Mouse (Mus musculus) midbrain, embryonic 14.5 days (tissue): ENCODE measurements at regions not wholly inside any gene's neighbourhood (a gene's known extent, or its start where the extent isn't known, plus 50 kb on each side); places are given as distances from the start of the nearest gene placed in this dataset.

Experiments used
- ATAC-seq: fragments of 200-750 bp; cut with Nextera tagmentation; 2 replicates; pipeline ENCODE4 v1.8.0; 2017; ENCODE audit warnings: moderate number of reproducible peaks, moderate library complexity; ENCODE audit not compliant: low FRiP score, low TSS enrichment
- DNase-seq: peaks from one replicate; pipeline ENCODE4 v3.0.0-alpha.2; 2015
- H3K27ac ChIP-seq: fragments of 300-500 bp; sonication (generic); replicated peaks from 2 replicates; pipeline ENCODE4 v1.5.1; 2014; ENCODE audit warnings: mild to moderate bottlenecking, low read depth, low read length, moderate library complexity
- H3K27me3 ChIP-seq: fragments of 300-500 bp; sonication (generic); 2 replicates; pipeline ENCODE4 v1.6.1; 2014; ENCODE audit warnings: low read length, control low read depth, mixed read lengths; ENCODE audit not compliant: control insufficient read depth, insufficient read depth
- H3K36me3 ChIP-seq: fragments of 300-500 bp; sonication (generic); 2 replicates; pipeline ENCODE4 v1.6.1; 2014; ENCODE audit warnings: low read length, control low read depth; ENCODE audit not compliant: control insufficient read depth, insufficient read depth
- H3K4me1 ChIP-seq: fragments of 300-500 bp; sonication (generic); 2 replicates; pipeline ENCODE4 v1.6.1; 2014; ENCODE audit warnings: mild to moderate bottlenecking, antibody characterized with exemption, low read length, control low read depth; ENCODE audit not compliant: control insufficient read depth, insufficient read depth
- H3K4me2 ChIP-seq: fragments of 300-500 bp; sonication (generic); 2 replicates; pipeline ENCODE4 v1.6.1; 2014; ENCODE audit warnings: mild to moderate bottlenecking, low read length, moderate library complexity
- H3K4me3 ChIP-seq: fragments of 300-500 bp; sonication (generic); replicated peaks from 2 replicates; pipeline ENCODE4 v1.5.1; 2014; ENCODE audit warnings: low read depth, low read length
- H3K9ac ChIP-seq: fragments of 300-500 bp; sonication (generic); replicated peaks from 2 replicates; pipeline ENCODE4 v1.6.1; 2014; ENCODE audit warnings: mild to moderate bottlenecking, low read length, moderate library complexity
- H3K9me3 ChIP-seq: fragments of 300-500 bp; sonication (generic); 2 replicates; pipeline ENCODE4 v1.6.1; 2016; ENCODE audit warnings: low read length, control low read depth, mixed read lengths; ENCODE audit not compliant: control insufficient read depth
- WGBS: fragments of 180-500 bp; shearing (Covaris S2); extraction: QIAGEN DNeasy Blood & Tissue Kit; methylation state at CpG from one replicate; pipeline ENCODE4 v1.1.7; 2014; 5-methylcytosine and 5-hydroxymethylcytosine counted together

- Histone ChIP-seq H3K9me3 (no peaks in the 10 kb centered on the region), H3K27ac (no peak overlapping the region), H3K4me2 (no peak overlapping the region), H3K4me1 (no peaks in the 10 kb centered on the region), H3K9ac (no peak overlapping the region), H3K4me3 (no peak overlapping the region), H3K36me3 (no peaks in the 10 kb centered on the region), H3K27me3 (no peaks in the 10 kb centered on the region)
- 89% methylated on average over 5 of the region's 5 CpGs for WGBS
- no peak for DNase-seq
- ATAC-seq: no peak
Measured at GRCm38 (mm10) chr4:131591456-131591855, 246.6 kb downstream of the Ptpru start.

GRCm38 (mm10) chr4:131597996-131598395 is 240.1 kb downstream of the Ptpru start:
- 92% methylated on average over 10 of the region's 10 CpGs for WGBS
- no peak for ATAC-seq

GRCm38 (mm10) chr4:131614434-131614833 is 223.7 kb downstream of the Ptpru start:
- ATAC-seq (no peak), DNase-seq (no peak)
- Histone ChIP-seq H3K36me3 (no peaks in the 10 kb centered on the region), H3K4me3 (no peak overlapping the region), H3K4me2 (no peak overlapping the region), H3K4me1 (no peaks in the 10 kb centered on the region), H3K27ac (no peak overlapping the region), H3K27me3 (no peaks in the 10 kb centered on the region), H3K9me3 (no peaks in the 10 kb centered on the region), H3K9ac (no peak overlapping the region)
- WGBS: 82% methylated on average over 8 of the region's 8 CpGs

More at GRCm38 (mm10) chr4:131597996-131598395, 240.1 kb downstream of the Ptpru start:
- Histone ChIP-seq H3K36me3 (no peaks in the 10 kb centered on the region), H3K27me3 (no peaks in the 10 kb centered on the region), H3K4me3 (no peak overlapping the region), H3K4me2 (no peak overlapping the region), H3K9ac (no peak overlapping the region), H3K4me1 (no peaks in the 10 kb centered on the region), H3K9me3 (no peaks in the 10 kb centered on the region), H3K27ac (no peak overlapping the region)
- no peak for DNase-seq

GRCm38 (mm10) chr4:131615587-131615986 is 222.5 kb downstream of the Ptpru start:
- WGBS: 84% methylated on average over 12 of the region's 12 CpGs
- Histone ChIP-seq H3K9ac (no peak overlapping the region), H3K27ac (no peak overlapping the region), H3K4me3 (no peak overlapping the region), H3K27me3 (no peaks in the 10 kb centered on the region), H3K9me3 (no peaks in the 10 kb centered on the region), H3K4me2 (no peak overlapping the region), H3K36me3 (no peaks in the 10 kb centered on the region), H3K4me1 (no peaks in the 10 kb centered on the region)
- ATAC-seq (no peak), DNase-seq (peak; percentile 31)

GRCm38 (mm10) chr4:131638105-131638504 is 200.0 kb downstream of the Ptpru start:
- Histone ChIP-seq H3K27ac (no peak overlapping the region), H3K4me2 (no peak overlapping the region), H3K4me3 (no peak overlapping the region), H3K27me3 (no peaks in the 10 kb centered on the region), H3K9me3 (no peaks in the 10 kb centered on the region), H3K4me1 (no peaks in the 10 kb centered on the region), H3K9ac (no peak overlapping the region), H3K36me3 (no peaks in the 10 kb centered on the region)
- WGBS: 77% methylated on average over 5 of the region's 5 CpGs
- ATAC-seq: no peak
- no peak for DNase-seq

GRCm38 (mm10) chr4:131656034-131656433 is 182.1 kb downstream of the Ptpru start:
- no peak overlapping the region for H3K4me3 ChIP-seq
- no peaks in the 10 kb centered on the region for H3K36me3 ChIP-seq
- H3K4me1 ChIP-seq: no peaks in the 10 kb centered on the region
- no peaks in the 10 kb centered on the region for H3K9me3 ChIP-seq
- no peak overlapping the region for H3K4me2 ChIP-seq
- no peaks in the 10 kb centered on the region; the same call in 1 of the 2 replicates for H3K27me3 ChIP-seq
- no peak overlapping the region for H3K27ac ChIP-seq
- no peak for DNase-seq
- WGBS: 71% methylated on average over 8 of the region's 8 CpGs
- no peak overlapping the region for H3K9ac ChIP-seq
- no peak for ATAC-seq

GRCm38 (mm10) chr4:131657922-131658321 is 180.2 kb downstream of the Ptpru start:
- DNase-seq: peak; percentile 27
- WGBS: 20% methylated on average over 10 of the region's 10 CpGs
- no peak for ATAC-seq
- H3K9ac ChIP-seq: no peak overlapping the region
- no peaks in the 10 kb centered on the region for H3K36me3 ChIP-seq
- no peaks in the 10 kb centered on the region for H3K4me1 ChIP-seq
- H3K4me3 ChIP-seq: no peak overlapping the region
- no peak overlapping the region for H3K4me2 ChIP-seq
- no peaks in the 10 kb centered on the region for H3K9me3 ChIP-seq
- H3K27ac ChIP-seq: no peak overlapping the region
- no peaks in the 10 kb centered on the region; the same call in 1 of the 2 replicates for H3K27me3 ChIP-seq

- Histone ChIP-seq H3K27me3 (no peaks in the 10 kb centered on the region; the same call in 1 of the 2 replicates), H3K36me3 (no peaks in the 10 kb centered on the region), H3K4me1 (no peaks in the 10 kb centered on the region), H3K9ac (no peak overlapping the region), H3K27ac (no peak overlapping the region), H3K9me3 (no peaks in the 10 kb centered on the region), H3K4me2 (no peak overlapping the region), H3K4me3 (no peak overlapping the region)
- no peak for ATAC-seq
- no peak for DNase-seq
- WGBS: 96% methylated on average over 2 of the region's 2 CpGs
Measured at GRCm38 (mm10) chr4:131660931-131661330, 177.2 kb downstream of the Ptpru start.

- WGBS: 59% methylated on average over 11 of the region's 11 CpGs
- Histone ChIP-seq H3K4me2 (no peak overlapping the region), H3K27ac (no peak overlapping the region), H3K4me1 (no peaks in the 10 kb centered on the region), H3K36me3 (no peaks in the 10 kb centered on the region), H3K9ac (no peak overlapping the region), H3K9me3 (no peaks in the 10 kb centered on the region), H3K4me3 (no peak overlapping the region), H3K27me3 (no peaks in the 10 kb centered on the region)
- DNase-seq (no peak), ATAC-seq (no peak)
Measured at GRCm38 (mm10) chr4:131671784-131672515, 166.1 kb downstream of the Ptpru start.
